Mouse (Mus musculus) megakaryocyte, embryonic 14.5 days (primary cell): ENCODE measurements around the gene Lrrc7.

Experiments used
- FLI1 ChIP-seq: IDR thresholded peaks from 2 replicates; pipeline ENCODE4 v1.6.1; 2012; ENCODE audit warnings: low read length, inconsistent platforms, mixed read lengths
- GATA1 ChIP-seq: IDR thresholded peaks from 3 replicates; pipeline ENCODE4 v1.6.1; 2012; ENCODE audit warnings: mixed read lengths, low read length, inconsistent platforms, borderline replicate concordance

GRCm38 (mm10) chr3:158161924-158162490 is 400.0 kb downstream of the Lrrc7 start:
- TF ChIP-seq GATA1, result no peak
- no peak for TF ChIP-seq FLI1
